10 mouse cellular contexts compared by ENCODE assay signal in the genomic region with DNA sequence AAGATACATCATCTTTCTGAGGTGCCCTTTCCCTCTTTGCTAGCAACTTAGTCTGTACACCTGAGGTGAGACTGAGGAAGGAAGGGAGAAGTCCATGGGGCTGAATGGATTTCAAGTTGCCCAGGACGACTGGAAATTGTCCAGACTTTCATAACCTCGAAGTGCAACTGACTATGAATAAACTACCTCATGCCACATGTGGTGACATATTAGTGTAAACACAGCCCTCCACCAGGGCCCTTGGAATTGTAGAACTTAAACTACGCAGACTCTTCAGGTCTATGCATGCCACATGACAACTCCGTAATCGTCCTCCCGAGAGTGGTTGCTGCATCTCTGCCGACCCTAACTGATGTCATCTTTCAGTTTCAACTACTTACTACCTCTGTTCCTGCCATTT.
"Had no signal": no experiment of that assay in that cellular context is flagged by ENCODE, and none has a peak within 500 bp of the region (broad histone marks: within the 10 kb centered on the region; RNA-seq: fewer than 3 reads in every experiment).

No protein-coding gene starts in this region.

- DNase-seq: gastrocnemius, adult 2 months; gastrocnemius, postnatal 10 days; gastrocnemius, postnatal 25 days; heart, adult 18-20 months; heart, postnatal 10 days; heart, postnatal 4 days; kidney, adult 18-20 months; kidney, adult 8-10 months; kidney, postnatal 10 days; kidney, postnatal 4 days had no signal
